Comparison of ENCODE assay signal across 8 mouse cellular contexts in the genomic region with DNA sequence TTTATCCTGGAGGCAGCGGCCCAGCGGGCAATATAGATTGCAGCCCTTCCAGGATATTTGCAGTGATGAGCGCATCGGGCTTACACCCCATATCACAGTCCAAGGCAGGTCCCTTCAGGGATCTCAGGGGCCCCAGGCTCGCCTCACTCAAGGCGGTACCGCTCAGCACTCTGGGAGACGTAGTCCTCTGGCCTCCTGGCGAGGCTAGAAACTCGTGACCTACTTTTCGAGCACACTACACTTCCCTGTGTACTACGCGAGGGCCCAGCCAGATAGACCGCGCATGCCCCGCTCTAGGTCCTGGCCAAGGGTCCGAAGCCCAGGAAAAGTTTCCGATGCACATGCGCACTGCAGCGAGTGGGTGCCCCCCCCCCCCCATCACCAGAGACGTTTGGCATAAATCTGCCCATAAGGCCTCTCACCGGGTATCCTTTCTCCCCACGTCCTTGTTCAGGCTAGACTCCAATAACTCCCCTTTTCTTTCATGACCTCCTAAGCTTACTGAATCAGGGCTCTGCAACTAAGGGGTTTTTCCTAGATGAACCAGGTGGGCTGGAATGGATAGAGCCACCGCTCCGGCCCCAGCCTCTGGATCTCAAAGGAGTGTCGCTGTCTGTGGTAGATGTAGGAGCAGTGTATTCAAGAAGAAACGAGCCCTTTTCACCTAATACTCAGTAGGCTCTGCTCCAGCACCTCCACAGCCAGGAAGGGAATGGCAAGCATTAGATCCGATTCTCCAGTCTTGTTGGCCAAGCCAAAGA. TPM values are rescaled to one million over a fixed set of nuclear protein-coding genes. Genes with fewer than 3 reads are reported as not detected.
DNase-seq lines count a peak whose midpoint lies in the region; ATAC-seq and TF ChIP-seq lines count a peak whose summit lies in the region.

No protein-coding gene starts in this region.

- no peaks in the 10 kb centered on the region for H3K27me3 ChIP-seq in hindbrain, embryonic 15.5 days

- intact Hi-C loops in left cerebral cortex, adult 2 months (cut with DNase I), result loop anchor here (2.0 kb wide), 2 partner anchors 19 to 45 kb away; no protein-coding TSS in a partner anchor

- WGBS in hindbrain, embryonic 15.5 days, result 0% methylated on average over 28 of the region's 28 CpGs

- peak overlapping the region; percentile 88 for H3K9ac ChIP-seq in hindbrain, embryonic 15.5 days

- H3K36me3 ChIP-seq in hindbrain, embryonic 15.5 days, result peaks cover 7% of the 10 kb centered on the region

- ATAC-seq in activated CD4-positive, CD25-positive, alpha-beta regulatory T cell, adult 4 months, result peak; percentile 68
- ATAC-seq in hindbrain, embryonic 15.5 days (ENCODE audit: low FRiP score, low read depth), result peak; percentile 90
- ATAC-seq in megakaryocyte, adult 5-6 weeks (ENCODE audit: poor library complexity, severe bottlenecking), result peak; percentile 59

- H3K4me2 ChIP-seq in hindbrain, embryonic 15.5 days, result peak overlapping the region; percentile 89

- peaks cover 43% of the 10 kb centered on the region for H3K4me1 ChIP-seq in hindbrain, embryonic 15.5 days (replicated peaks)

- H3K9me3 ChIP-seq in hindbrain, embryonic 15.5 days, result no peaks in the 10 kb centered on the region

- peak overlapping the region; percentile 95 for H3K4me3 ChIP-seq in hindbrain, embryonic 15.5 days
- H3K4me3 ChIP-seq in left cerebral cortex, adult 2 months, result peak overlapping the region; percentile 98

- TF ChIP-seq CTCF in left cerebral cortex, adult 2 months (IDR thresholded peaks at IDR 0.05), result no peak

- H3K27ac ChIP-seq in hindbrain, embryonic 15.5 days (replicated peaks), result peak overlapping the region; percentile 97
- peak overlapping the region; percentile 99 for H3K27ac ChIP-seq in left cerebral cortex, adult 2 months

- peak; percentile 90 to 92 for DNase-seq in cerebellum, postnatal 36 days
- peak; percentile 83 to 91 for DNase-seq in frontal cortex, postnatal 36 days (ENCODE audit: low spot score in 2 of 2)
- peak; percentile 80 to 85 for DNase-seq in left cerebral cortex, adult 2 months (ENCODE audit: extremely low spot score in 1 of 2, low spot score in 2 of 2)
- DNase-seq in right cerebral cortex, adult 2 months (ENCODE audit: low spot score in 2 of 2), result peak; percentile 82 to 88
- DNase-seq in urinary bladder, postnatal 25 days (ENCODE audit: low spot score), result peak; percentile 63

RNA-seq across cellular contexts. Expression of a gene that starts 2.4 kb away (rescaled TPM):
- polyA plus RNA-seq in activated CD4-positive, CD25-positive, alpha-beta regulatory T cell, adult 4 months (2017; shearing (Covaris generic)), result 10 to 100 TPM; 25.8 to 45.6 TPM
- polyA plus RNA-seq in hindbrain, embryonic 15.5 days (2015; fragmentation: Nextera tagmentation; extraction: Ambion mirVana), result 17.4 and 17.7 TPM in 2 replicates
- 10 to 100 TPM; 34.8 to 41.4 TPM for total RNA-seq in left cerebral cortex, adult 2 months (2021)
- 36.1 and 38.2 TPM in 2 replicates for total RNA-seq in megakaryocyte, adult 5-6 weeks (2015)
- 20.3 and 23.8 TPM in 2 replicates for total RNA-seq in megakaryocyte, adult 5-6 weeks (2017)

RNA-seq across cellular contexts. Expression of a gene that starts 15.5 kb away (rescaled TPM):
- 100 to 1,000 TPM in 1 of 2 experiments, 10 to 100 TPM in 1; 91.8 to 102 TPM for polyA plus RNA-seq in activated CD4-positive, CD25-positive, alpha-beta regulatory T cell, adult 4 months (2017; shearing (Covaris generic))
- polyA plus RNA-seq in hindbrain, embryonic 15.5 days (2015; fragmentation: Nextera tagmentation; extraction: Ambion mirVana), result 119 and 123 TPM in 2 replicates
- total RNA-seq in left cerebral cortex, adult 2 months (2021), result 10 to 100 TPM; 31.1 to 32.8 TPM
- 65.3 and 85.6 TPM in 2 replicates for total RNA-seq in megakaryocyte, adult 5-6 weeks (2015)
- 30.1 and 34.0 TPM in 2 replicates for total RNA-seq in megakaryocyte, adult 5-6 weeks (2017)

RNA-seq across cellular contexts. Expression of a gene that starts 15.9 kb away (rescaled TPM):
- polyA plus RNA-seq in activated CD4-positive, CD25-positive, alpha-beta regulatory T cell, adult 4 months (2017; shearing (Covaris generic)), result 100 to 1,000 TPM in 1 of 2 experiments, 10 to 100 TPM in 1; 84.4 to 105 TPM
- 282 and 287 TPM in 2 replicates for polyA plus RNA-seq in hindbrain, embryonic 15.5 days (2015; fragmentation: Nextera tagmentation; extraction: Ambion mirVana)
- total RNA-seq in left cerebral cortex, adult 2 months (2021), result 100 to 1,000 TPM; 420 to 427 TPM
- 47.0 and 58.7 TPM in 2 replicates for total RNA-seq in megakaryocyte, adult 5-6 weeks (2015)
- total RNA-seq in megakaryocyte, adult 5-6 weeks (2017), result 82.3 and 89.4 TPM in 2 replicates

RNA-seq across cellular contexts. Expression of a gene that starts 54.0 kb away (rescaled TPM):
- 1 to 10 TPM; 5.2 to 7.3 TPM for polyA plus RNA-seq in activated CD4-positive, CD25-positive, alpha-beta regulatory T cell, adult 4 months (2017; shearing (Covaris generic))
- polyA plus RNA-seq in hindbrain, embryonic 15.5 days (2015; fragmentation: Nextera tagmentation; extraction: Ambion mirVana), result 23.7 and 25.3 TPM in 2 replicates
- total RNA-seq in left cerebral cortex, adult 2 months (2021), result 100 to 1,000 TPM; 220 to 228 TPM
- 3.1 and 3.3 TPM in 2 replicates for total RNA-seq in megakaryocyte, adult 5-6 weeks (2015)
- total RNA-seq in megakaryocyte, adult 5-6 weeks (2017), result 6.5 and 8.6 TPM in 2 replicates

Comparison
In these comparisons a context has a peak if more than half of its experiments do, and no peak if none do; other contexts are left out.
1. Peak in every context shown above with its lines: DNase-seq, ATAC-seq, H3K4me3 ChIP-seq and H3K27ac ChIP-seq.
2. RNA of a gene that starts 15.9 kb away (total RNA-seq): 420 to 427 TPM in left cerebral cortex, adult 2 months; 47.0 to 89.4 TPM in megakaryocyte, adult 5-6 weeks; every median in the first group is over 4 times any median in the second.